Comparison of ENCODE assay signal across 30 mouse cellular contexts in genomic region chr2:91229735-91230134, GRCm38 (mm10). TPM values are rescaled to one million over a fixed set of nuclear protein-coding genes. Genes with fewer than 3 reads are reported as not detected.
A peak's percentile ranks its signal among the peaks of the same experiment; 100 is the strongest.
DNase-seq lines count a peak whose midpoint lies in the region; ATAC-seq and TF ChIP-seq lines count a peak whose summit lies in the region.
"Had no signal": no experiment of that assay in that cellular context is flagged by ENCODE, and none has a peak within 500 bp of the region (broad histone marks: within the 10 kb centered on the region; RNA-seq: fewer than 3 reads in every experiment).

No protein-coding gene starts in this region.

- no peak overlapping the region for H3K4me2 ChIP-seq in midbrain, embryonic 15.5 days
- H3K4me2 ChIP-seq: forebrain, embryonic 12.5 days; heart, embryonic 13.5 days; hindbrain, embryonic 15.5 days; midbrain, embryonic 11.5 days; neural tube, embryonic 13.5 days had no signal

- no peak overlapping the region for H3K9ac ChIP-seq in midbrain, embryonic 15.5 days
- H3K9ac ChIP-seq: forebrain, embryonic 12.5 days; forebrain, postnatal 0 days; heart, embryonic 13.5 days; hindbrain, embryonic 15.5 days; liver, embryonic 14.5 days; neural tube, embryonic 13.5 days had no signal

- intact Hi-C loops in left cerebral cortex, postnatal 36 days (cut with DNase I), result no loop called here

- H3K36me3 ChIP-seq in midbrain, embryonic 15.5 days (replicated peaks), result no peaks in the 10 kb centered on the region

- TF ChIP-seq POLR2A in cortical plate, adult 2 months (IDR thresholded peaks at IDR 0.05; ENCODE audit: extremely low read depth, insufficient read depth, low read length), result no peak

- H3K4me3 ChIP-seq in cortical plate, adult 2 months (ENCODE audit: insufficient read depth, low read length), result no peak overlapping the region
- H3K4me3 ChIP-seq in midbrain, embryonic 15.5 days, result no peak overlapping the region
- H3K4me3 ChIP-seq: forebrain, embryonic 12.5 days; heart, embryonic 13.5 days; hindbrain, embryonic 10.5 days; hindbrain, embryonic 15.5 days; neural tube, embryonic 13.5 days had no signal

- peaks cover 1% of the 10 kb centered on the region; the same call in 1 of the 2 replicates for H3K4me1 ChIP-seq in cortical plate, adult 2 months (ENCODE audit: control insufficient read depth, insufficient read depth, low read length)
- H3K4me1 ChIP-seq in midbrain, embryonic 15.5 days, result no peaks in the 10 kb centered on the region
- H3K4me1 ChIP-seq: forebrain, embryonic 12.5 days; heart, embryonic 13.5 days; hindbrain, embryonic 10.5 days; hindbrain, embryonic 15.5 days; neural tube, embryonic 13.5 days had no signal

- 89% methylated on average over 2 of the region's 2 CpGs for WGBS in midbrain, embryonic 15.5 days

- peak overlapping the region; percentile 84 for H3K27ac ChIP-seq in cortical plate, adult 2 months (ENCODE audit: insufficient read depth, low read length)
- no peak overlapping the region for H3K27ac ChIP-seq in midbrain, embryonic 15.5 days
- H3K27ac ChIP-seq: forebrain, embryonic 12.5 days; heart, embryonic 13.5 days; hindbrain, embryonic 10.5 days; hindbrain, embryonic 15.5 days; liver, embryonic 14.5 days; neural tube, embryonic 13.5 days had no signal

- TF ChIP-seq CTCF in cortical plate, adult 2 months (IDR thresholded peaks at IDR 0.05; ENCODE audit: extremely low read depth, insufficient read depth, low read length), result no peak

- no peak for ATAC-seq in midbrain, embryonic 15.5 days (replicated peaks)
- ATAC-seq: forebrain, postnatal 0 days; inflammation-experienced regulatory T-cells, adult 6 months had no signal

- H3K9me3 ChIP-seq in midbrain, embryonic 15.5 days, result no peaks in the 10 kb centered on the region
- H3K9me3 ChIP-seq: forebrain, embryonic 12.5 days; heart, embryonic 13.5 days; hindbrain, embryonic 10.5 days; hindbrain, embryonic 15.5 days; neural tube, embryonic 13.5 days had no signal

- H3K27me3 ChIP-seq in midbrain, embryonic 15.5 days (replicated peaks), result no peaks in the 10 kb centered on the region
- H3K27me3 ChIP-seq: forebrain, embryonic 12.5 days; heart, embryonic 13.5 days; hindbrain, embryonic 15.5 days; neural tube, embryonic 13.5 days had no signal

- DNase-seq in layer of hippocampus, adult 9-11 months, result peak; percentile 21
- no peak for DNase-seq in layer of hippocampus, adult 9-10 months (ENCODE audit: low spot score)
- DNase-seq in brain, adult 2 months (ENCODE audit: low read depth, low spot score), result peak; percentile 84
- DNase-seq in left cerebral cortex, postnatal 36 days (ENCODE audit: low spot score in 2 of 2), result peak; percentile 37 to 46
- DNase-seq in heart, postnatal 4 days, result no peak
- DNase-seq: adrenal gland, adult 2 months; adrenal gland, postnatal 36 days; B cell, adult 2 months; cerebellum, adult 8-10 months; cerebellum, postnatal 36 days; embryo, embryonic 11 days; forebrain, postnatal 0 days; gastrocnemius, postnatal 10 days; heart, postnatal 10 days; kidney, adult 11 months; kidney, postnatal 14 days; liver; lung, adult 2 months; lung, postnatal 14 days; thymus, postnatal 4 days had no signal

RNA-seq across cellular contexts. Expression of gene Ddb2, which starts 7.0 kb away (rescaled TPM):
- 37.4 and 41.3 TPM in 2 replicates for polyA plus RNA-seq in cortical plate, adult 2 months (2012; rRNA removed)
- total RNA-seq in left cerebral cortex, postnatal 36 days (2021), result 10 to 100 TPM in 1 of 2 experiments, 1 to 10 TPM in 1; 9.6 to 12.2 TPM
- 18.1 and 18.8 TPM in 2 replicates for polyA plus RNA-seq in midbrain, embryonic 15.5 days (2015; fragmentation: Nextera tagmentation; extraction: Ambion mirVana)
- 1 to 10 TPM; 5.0 to 5.1 TPM for total RNA-seq in heart, postnatal 4 days (2021)

RNA-seq across cellular contexts. Expression of gene Pacsin3, which starts 26.0 kb away (rescaled TPM):
- polyA plus RNA-seq in cortical plate, adult 2 months (2012; rRNA removed), result 90.4 and 100 TPM in 2 replicates
- total RNA-seq in left cerebral cortex, postnatal 36 days (2021), result 10 to 100 TPM; 40.8 to 43.2 TPM
- polyA plus RNA-seq in midbrain, embryonic 15.5 days (2015; fragmentation: Nextera tagmentation; extraction: Ambion mirVana), result 12.2 and 15.4 TPM in 2 replicates
- total RNA-seq in heart, postnatal 4 days (2021), result 10 to 100 TPM; 90.5 to 99.5 TPM

RNA-seq across cellular contexts. Expression of gene Acp2, which starts 27.1 kb away (rescaled TPM):
- 34.2 and 35.3 TPM in 2 replicates for polyA plus RNA-seq in cortical plate, adult 2 months (2012; rRNA removed)
- total RNA-seq in left cerebral cortex, postnatal 36 days (2021), result 10 to 100 TPM; 44.5 to 46.9 TPM
- polyA plus RNA-seq in midbrain, embryonic 15.5 days (2015; fragmentation: Nextera tagmentation; extraction: Ambion mirVana), result 37.2 and 43.6 TPM in 2 replicates
- 10 to 100 TPM; 21.0 to 21.8 TPM for total RNA-seq in heart, postnatal 4 days (2021)

RNA-seq across cellular contexts. Expression of gene Nr1h3, which starts 27.1 kb away (rescaled TPM):
- 8.2 and 8.3 TPM in 2 replicates for polyA plus RNA-seq in cortical plate, adult 2 months (2012; rRNA removed)
- 1 to 10 TPM; 3.1 to 4.2 TPM for total RNA-seq in left cerebral cortex, postnatal 36 days (2021)
- 2.7 and 3.0 TPM in 2 replicates for polyA plus RNA-seq in midbrain, embryonic 15.5 days (2015; fragmentation: Nextera tagmentation; extraction: Ambion mirVana)
- total RNA-seq in heart, postnatal 4 days (2021), result 1 to 10 TPM; 1.6 to 2.7 TPM

RNA-seq across cellular contexts. Expression of gene Arfgap2, which starts 35.0 kb away (rescaled TPM):
- polyA plus RNA-seq in cortical plate, adult 2 months (2012; rRNA removed), result 32.7 and 34.9 TPM in 2 replicates
- total RNA-seq in left cerebral cortex, postnatal 36 days (2021), result 10 to 100 TPM; 66.2 to 78.1 TPM
- polyA plus RNA-seq in midbrain, embryonic 15.5 days (2015; fragmentation: Nextera tagmentation; extraction: Ambion mirVana), result 76.0 and 76.1 TPM in 2 replicates
- 10 to 100 TPM; 64.1 to 67.4 TPM for total RNA-seq in heart, postnatal 4 days (2021)

Comparison
In these comparisons a context has a peak if more than half of its experiments do, and no peak if none do; other contexts are left out.
1. DNase-seq: peak in layer of hippocampus, adult 9-11 months (single experiment), brain, adult 2 months (single experiment) and left cerebral cortex, postnatal 36 days (2 of 2); none in layer of hippocampus, adult 9-10 months (single experiment) and heart, postnatal 4 days (single experiment).